Mouse (Mus musculus) intestine, postnatal 0 days (tissue): ENCODE data around the gene Efcc1. TPM values are rescaled to one million over a fixed set of nuclear protein-coding genes. Genes with fewer than 3 reads are reported as not detected.

Experiments
- ATAC-seq: fragments of 200-750 bp; cut with Nextera tagmentation; 2 replicates; pipeline ENCODE4 v1.8.0; 2017; ENCODE audit warnings: mild to moderate bottlenecking, moderate TSS enrichment, moderate library complexity
- H3K27ac ChIP-seq: fragments of 300-500 bp; sonication (generic); 2 replicates; pipeline ENCODE4 v1.5.1; 2014; ENCODE audit warnings: mild to moderate bottlenecking, low read depth, low read length, moderate library complexity
- H3K27me3 ChIP-seq: fragments of 300-500 bp; sonication (generic); replicated peaks from 2 replicates; pipeline ENCODE4 v1.6.1; 2014; ENCODE audit warnings: low read length, mixed read lengths; ENCODE audit not compliant: control insufficient read depth, insufficient read depth
- H3K36me3 ChIP-seq: fragments of 300-500 bp; sonication (generic); 2 replicates; pipeline ENCODE4 v1.6.1; 2014; ENCODE audit warnings: mild to moderate bottlenecking, moderate library complexity; ENCODE audit not compliant: control insufficient read depth, insufficient read depth
- H3K4me1 ChIP-seq: fragments of 300-500 bp; sonication (generic); replicated peaks from 2 replicates; pipeline ENCODE4 v1.6.1; 2014; ENCODE audit warnings: antibody characterized with exemption, low read length, mixed read lengths; ENCODE audit not compliant: control insufficient read depth, insufficient read depth
- H3K4me2 ChIP-seq: fragments of 300-500 bp; sonication (generic); replicated peaks from 2 replicates; pipeline ENCODE4 v1.6.1; 2014; ENCODE audit warnings: low read depth, mild to moderate bottlenecking, moderate library complexity
- H3K4me3 ChIP-seq: fragments of 300-500 bp; sonication (generic); 2 replicates; pipeline ENCODE4 v1.5.1; 2014; ENCODE audit warnings: low read depth, low read length
- H3K9ac ChIP-seq: fragments of 300-500 bp; sonication (generic); 2 replicates; pipeline ENCODE4 v1.6.1; 2014; ENCODE audit warnings: mild to moderate bottlenecking, low read depth, low read length
- H3K9me3 ChIP-seq: fragments of 300-500 bp; sonication (generic); 2 replicates; pipeline ENCODE4 v1.6.1; 2016; ENCODE audit warnings: mixed run types; ENCODE audit not compliant: control insufficient read depth
- CTCF ChIP-seq: sonication (generic); IDR thresholded peaks from 2 replicates; pipeline ENCODE4 v1.5.1; 2016; ENCODE audit warnings: low read depth, mild to moderate bottlenecking, control low read depth, antibody characterized with exemption, moderate library complexity
- WGBS: fragments of 180-500 bp; shearing (Covaris S2); extraction: QIAGEN DNeasy Blood & Tissue Kit; methylation state at CpG from one replicate; pipeline ENCODE4 v1.1.7; 2014; 5-methylcytosine and 5-hydroxymethylcytosine counted together
- polyA plus RNA-seq: library from polyadenylated mRNA; unstranded; fragments of >200 nt; fragmentation: Nextera tagmentation; extraction: Ambion mirVana; gene quantifications from 2 replicates; pipeline ENCODE4 v1.2.1, GENCODE M21; 2015

The Efcc1 gene
- polyA plus RNA-seq, 1 experiment from 2014 or later: 0.86 TPM

DNA sequence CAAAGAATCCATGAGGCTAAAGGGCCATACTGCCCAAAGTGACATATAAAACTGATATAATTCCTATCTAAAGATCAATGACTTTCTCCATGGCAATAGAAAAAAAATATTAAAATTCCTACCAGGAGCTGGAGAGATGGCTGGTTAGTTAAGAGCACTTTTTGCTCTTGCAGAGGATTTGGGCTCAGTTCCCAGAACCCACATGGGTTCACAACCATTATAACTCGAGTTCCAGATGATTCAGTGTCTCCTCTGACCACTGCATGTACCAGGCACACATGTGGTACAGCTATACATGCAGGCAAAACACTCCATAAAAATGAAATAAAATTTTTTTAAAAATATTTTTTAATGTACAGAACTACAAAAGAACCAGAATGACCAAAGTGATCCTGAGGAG, 43.8 kb downstream of the Efcc1 start:
- Histone ChIP-seq H3K4me3 (no peak overlapping the region), H3K36me3 (no peaks in the 10 kb centered on the region), H3K4me2 (no peak overlapping the region), H3K27ac (no peak overlapping the region), H3K9ac (no peak overlapping the region), H3K27me3 (no peaks in the 10 kb centered on the region), H3K4me1 (peaks cover 14% of the 10 kb centered on the region), H3K9me3 (no peaks in the 10 kb centered on the region)
- no peak for ATAC-seq
- no peak for TF ChIP-seq CTCF
- 50% methylated on average over 1 of the region's 1 CpGs for WGBS

DNA sequence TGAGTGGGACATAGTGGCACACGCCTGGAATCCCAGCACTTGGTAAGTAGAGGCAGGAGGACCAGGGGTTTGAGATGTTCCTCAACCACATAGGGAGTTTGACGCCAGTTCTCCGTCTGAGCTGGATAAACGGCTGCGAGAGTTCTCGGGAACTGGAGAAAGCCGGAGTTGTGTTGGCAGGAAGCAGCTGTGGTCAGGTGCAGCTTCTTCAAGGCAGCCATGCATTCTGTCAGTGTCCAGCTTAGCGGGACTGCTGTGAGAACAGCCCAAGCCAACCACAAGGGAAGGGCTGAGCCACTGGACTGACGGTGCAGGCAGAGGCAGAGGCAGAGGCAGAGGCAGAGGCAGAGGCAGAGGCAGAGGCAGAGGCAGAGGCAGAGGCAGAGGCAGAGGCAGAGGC, 44.2 kb downstream of the Efcc1 start:
- H3K36me3 ChIP-seq: no peaks in the 10 kb centered on the region
- no peak overlapping the region for H3K27ac ChIP-seq

DNA sequence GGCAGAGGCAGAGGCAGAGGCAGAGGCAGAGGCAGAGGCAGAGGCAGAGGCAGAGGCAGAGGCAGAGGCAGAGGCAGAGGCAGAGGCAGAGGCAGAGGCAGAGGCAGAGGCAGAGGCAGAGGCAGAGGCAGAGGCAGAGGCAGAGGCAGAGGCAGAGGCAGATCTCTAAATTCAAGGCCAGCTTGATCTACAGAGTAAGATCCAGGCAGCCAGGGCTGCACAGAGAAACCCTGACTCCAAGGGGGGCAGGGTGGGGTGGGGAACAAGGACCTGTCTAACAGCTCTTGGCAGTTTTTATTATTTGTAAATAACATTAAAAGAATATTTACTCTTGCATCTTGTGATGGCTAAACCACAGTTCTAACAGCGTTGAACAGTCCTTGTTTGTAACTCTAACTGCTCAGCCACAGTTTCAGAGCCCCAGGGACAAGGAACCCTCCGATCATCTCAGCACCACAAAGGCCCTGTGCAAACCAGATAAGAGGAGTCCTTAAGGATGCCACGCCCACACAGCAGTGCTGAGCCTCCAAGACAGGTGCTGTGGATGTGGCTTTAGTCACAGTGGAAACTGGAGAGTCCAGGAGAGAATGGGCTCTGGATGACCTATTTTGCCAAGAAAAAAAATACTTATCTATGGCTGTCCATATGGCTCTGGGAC, 45.0 kb downstream of the Efcc1 start:
- no peaks in the 10 kb centered on the region for H3K27me3 ChIP-seq
- no peak for ATAC-seq
- H3K4me1 ChIP-seq: peaks cover 14% of the 10 kb centered on the region
- no peak overlapping the region for H3K4me3 ChIP-seq
- WGBS: 30% methylated on average over 3 of the region's 3 CpGs
- H3K9ac ChIP-seq: no peak overlapping the region
- no peak for TF ChIP-seq CTCF
- no peaks in the 10 kb centered on the region for H3K36me3 ChIP-seq
- H3K27ac ChIP-seq: no peak overlapping the region
- H3K9me3 ChIP-seq: no peaks in the 10 kb centered on the region
- no peak overlapping the region for H3K4me2 ChIP-seq

More for the DNA sequence above, 44.2 kb downstream of the Efcc1 start:
- Histone ChIP-seq H3K9me3 (no peaks in the 10 kb centered on the region), H3K9ac (no peak overlapping the region), H3K4me1 (peaks cover 14% of the 10 kb centered on the region), H3K27me3 (no peaks in the 10 kb centered on the region), H3K4me3 (no peak overlapping the region), H3K4me2 (no peak overlapping the region)
- TF ChIP-seq CTCF: no peak
- WGBS: 68% methylated on average over 9 of the region's 9 CpGs
- ATAC-seq: no peak

DNA sequence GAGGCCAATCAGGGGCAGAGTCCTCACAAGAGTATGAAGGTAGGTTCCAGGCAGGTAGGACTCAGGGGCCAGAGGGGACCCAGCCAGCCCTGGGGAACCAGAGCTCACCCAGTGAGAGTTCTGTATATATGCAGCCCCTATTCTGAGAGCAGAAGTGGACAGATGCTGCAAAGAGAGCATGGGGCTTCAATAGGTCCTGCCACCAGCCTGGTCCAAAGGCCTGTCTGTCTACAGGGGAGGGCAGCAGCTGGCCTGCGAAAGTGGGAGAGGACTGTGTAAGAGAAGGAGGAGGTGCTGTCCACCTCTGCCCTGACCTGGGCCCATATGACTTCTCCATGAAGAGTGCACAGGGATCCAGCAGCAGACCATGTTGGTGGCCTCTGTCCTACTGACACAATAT, 46.0 kb downstream of the Efcc1 start:
- no peak for ATAC-seq
- Histone ChIP-seq H3K27me3 (no peaks in the 10 kb centered on the region), H3K4me1 (peaks cover 14% of the 10 kb centered on the region), H3K9me3 (no peaks in the 10 kb centered on the region), H3K27ac (no peak overlapping the region), H3K36me3 (no peaks in the 10 kb centered on the region), H3K4me3 (no peak overlapping the region), H3K4me2 (no peak overlapping the region), H3K9ac (no peak overlapping the region)
- no peak for TF ChIP-seq CTCF
- 82% methylated on average over 1 of the region's 1 CpGs for WGBS

DNA sequence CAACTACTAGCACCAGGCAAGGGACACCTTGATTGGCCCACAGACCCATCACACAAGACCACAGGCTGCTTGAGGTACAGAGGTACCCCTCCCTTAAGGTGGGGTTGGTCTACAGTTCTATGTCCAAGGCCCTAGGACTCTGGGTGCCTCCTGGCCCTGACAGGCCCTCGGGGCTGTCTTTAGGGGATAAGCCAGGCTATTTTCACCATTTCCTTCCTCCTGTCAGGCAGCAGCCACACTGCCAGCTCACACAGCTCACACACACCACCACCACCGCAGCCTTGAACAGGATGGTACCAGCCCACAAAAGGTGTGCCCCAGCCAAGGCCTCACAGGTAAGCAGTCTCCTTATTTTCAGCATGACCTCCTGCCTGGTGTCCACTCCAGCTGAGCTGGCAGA, 47.2 kb downstream of the Efcc1 start, which contains the start of gene Gp9:
Gp9 (plus strand) TSS at position 231 of the 400 bp plus-strand sequence.
- H3K4me2 ChIP-seq: no peak within 1 kb of the TSS
- peaks cover 14% of the 10 kb centered on the region for H3K4me1 ChIP-seq
- peak; percentile 57; the same call in 1 of the 2 replicates for ATAC-seq
- no peaks in the 10 kb centered on the region for H3K9me3 ChIP-seq
- no peaks in the 10 kb centered on the region for H3K27me3 ChIP-seq
- H3K27ac ChIP-seq: peak within 1 kb of the TSS; percentile 11
- no peak for TF ChIP-seq CTCF
- H3K4me3 ChIP-seq: no peak within 1 kb of the TSS
- H3K36me3 ChIP-seq: no peaks in the 10 kb centered on the region
- 55% methylated on average over 2 of the region's 2 CpGs for WGBS
- H3K9ac ChIP-seq: no peak within 1 kb of the TSS

DNA sequence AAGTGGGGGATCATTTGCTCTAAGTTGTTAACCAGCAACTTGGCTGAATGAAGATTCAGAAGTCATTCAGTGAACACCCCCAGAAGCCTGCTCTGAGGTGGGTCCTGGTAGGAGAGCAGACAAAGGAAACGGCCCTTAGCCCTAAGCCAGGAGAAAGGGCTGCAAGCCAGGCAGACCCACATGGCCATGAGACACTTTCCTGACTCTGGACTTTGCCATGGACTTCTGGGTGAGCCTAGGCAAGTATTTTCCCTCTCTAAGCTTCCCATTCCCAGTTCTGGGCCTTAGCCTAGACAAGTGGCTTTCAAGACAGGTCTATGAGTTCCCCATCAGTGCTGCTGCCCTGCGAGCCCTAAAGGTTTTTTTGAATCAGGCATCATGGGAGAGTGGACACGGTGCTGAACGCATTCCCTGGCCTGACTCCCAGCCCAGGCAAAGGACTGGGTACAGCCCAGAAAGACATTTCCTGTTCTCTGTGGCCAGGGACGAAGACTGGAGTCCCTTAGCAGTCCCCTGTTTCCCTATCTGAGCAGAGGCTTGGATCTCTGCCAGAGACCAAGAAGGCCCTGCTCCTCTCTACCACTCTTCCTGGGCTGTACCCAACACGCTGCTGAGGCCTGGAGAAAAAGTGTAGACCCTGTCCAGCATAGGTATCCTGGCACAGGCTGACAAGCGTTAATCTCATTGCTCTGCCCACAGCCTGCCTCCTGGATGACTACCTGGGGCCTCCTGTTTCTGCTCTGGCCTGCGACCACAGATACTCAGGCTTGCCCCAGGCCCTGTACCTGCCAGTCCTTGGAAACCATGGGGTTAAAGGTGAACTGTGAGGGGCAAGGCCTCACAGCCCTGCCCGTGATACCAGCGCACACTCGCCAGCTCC, 47.9 kb downstream of the Efcc1 start:
- Histone ChIP-seq H3K4me2 (no peak overlapping the region), H3K4me1 (peaks cover 14% of the 10 kb centered on the region), H3K27ac (no peak overlapping the region; the same call in 1 of the 2 replicates), H3K4me3 (no peak overlapping the region), H3K9me3 (no peaks in the 10 kb centered on the region), H3K36me3 (no peaks in the 10 kb centered on the region), H3K27me3 (no peaks in the 10 kb centered on the region), H3K9ac (no peak overlapping the region)
- peak; percentile 45; the same call in 1 of the 2 replicates for ATAC-seq
- WGBS: 50% methylated on average over 11 of the region's 11 CpGs
- no peak for TF ChIP-seq CTCF
